Mouse (Mus musculus) urinary bladder, adult 18-20 months (tissue): ENCODE measurements around the gene Baiap3.

ENCODE experiments used
- DNase-seq, 2 experiments: peaks; one replicate each; pipeline ENCODE4 v3.0.0; 2022; ENCODE audit warnings: low spot score in 2 of 2, mixed read lengths in 2 of 2

Gene Baiap3

GRCm38 (mm10) chr17:25256140-25256754, at the start of gene Baiap3:
Gene Baiap3 (minus strand): TSS chr17:25256364.
- DNase-seq, result no peak

- no peak for DNase-seq
Observed at GRCm38 (mm10) chr17:25298094-25298493, 41.9 kb upstream of the Baiap3 start, which contains the start of gene Prss34. Gene Prss34 (plus strand): TSS chr17:25298394.

GRCm38 (mm10) chr17:25294111-25294510, 37.9 kb upstream of the Baiap3 start:
- no peak for DNase-seq

- DNase-seq, result no peak
Observed at GRCm38 (mm10) chr17:25293495-25293894, 37.3 kb upstream of the Baiap3 start.

- no peak for DNase-seq
Observed at GRCm38 (mm10) chr17:25290411-25290810, 34.2 kb upstream of the Baiap3 start.

GRCm38 (mm10) chr17:25288842-25289241, 32.7 kb upstream of the Baiap3 start:
- peak in 1 of 2 experiments; percentile 39 for DNase-seq

- peak; percentile 20 to 31 for DNase-seq
Observed at GRCm38 (mm10) chr17:25285033-25285432, 28.9 kb upstream of the Baiap3 start.

GRCm38 (mm10) chr17:25282133-25282532, 26.0 kb upstream of the Baiap3 start:
- DNase-seq, result peak; percentile 36 to 41

GRCm38 (mm10) chr17:25275833-25276232, 19.7 kb upstream of the Baiap3 start:
- no peak for DNase-seq

- no peak for DNase-seq
Observed at GRCm38 (mm10) chr17:25274571-25275346, 18.6 kb upstream of the Baiap3 start, which contains the start of gene Ube2i. Gene Ube2i (minus strand): TSS chr17:25274622.

GRCm38 (mm10) chr17:25273706-25274501, 17.7 kb upstream of the Baiap3 start:
- DNase-seq, result peak; percentile 89 to 90

GRCm38 (mm10) chr17:25272951-25273705, 17.0 kb upstream of the Baiap3 start:
- DNase-seq, result peak; percentile 85 to 92

- DNase-seq, result no peak
Observed at GRCm38 (mm10) chr17:25272326-25272725, 16.2 kb upstream of the Baiap3 start.

- no peak for DNase-seq
Observed at GRCm38 (mm10) chr17:25270795-25271335, 14.7 kb upstream of the Baiap3 start.

- DNase-seq, result no peak
Observed at GRCm38 (mm10) chr17:25264453-25264852, 8.3 kb upstream of the Baiap3 start.

GRCm38 (mm10) chr17:25257804-25258261, 1.7 kb upstream of the Baiap3 start:
- DNase-seq, result no peak

GRCm38 (mm10) chr17:25255110-25255509, 1.1 kb downstream of the Baiap3 start:
- no peak for DNase-seq

- DNase-seq, result no peak
Observed at GRCm38 (mm10) chr17:25253760-25254159, 2.4 kb downstream of the Baiap3 start.

GRCm38 (mm10) chr17:25252643-25253042, 3.5 kb downstream of the Baiap3 start:
- DNase-seq, result no peak

GRCm38 (mm10) chr17:25250181-25250835, 5.9 kb downstream of the Baiap3 start:
- no peak for DNase-seq
